Mouse (Mus musculus) retina, postnatal 7 days (tissue): ENCODE data around the gene Wnt3a.
"Not testable (repeated sequence)": the region's sequence is repeated elsewhere in the genome, so short reads cannot be mapped to it uniquely, and the experiment has no call there.

Source experiments
- DNase-seq: peaks from one replicate; pipeline ENCODE4 v3.0.0-alpha.2; 2012; ENCODE audit warnings: low read depth, low spot score

Wnt3a gene

DNA sequence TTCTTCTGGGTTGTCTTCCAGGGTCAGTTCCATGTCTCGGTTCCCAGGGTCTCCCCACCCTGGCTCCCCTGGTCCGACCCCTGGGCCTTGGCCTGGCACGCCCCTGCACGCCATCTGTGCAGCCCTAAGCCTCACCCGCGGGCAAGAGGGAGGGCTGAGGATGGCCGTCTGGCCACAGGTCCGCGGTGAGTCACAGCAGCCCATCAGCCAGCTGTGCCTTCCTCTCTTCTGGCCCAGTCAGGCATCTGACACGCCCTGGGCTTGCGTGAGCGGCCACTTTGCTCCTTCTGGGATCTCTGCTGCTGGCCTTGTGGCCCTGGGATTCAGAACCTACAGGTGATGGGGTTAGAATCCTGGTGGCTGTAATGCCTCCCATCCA is 17.6 kb upstream of the Wnt3a start:
- peak; percentile 49 for DNase-seq

DNA sequence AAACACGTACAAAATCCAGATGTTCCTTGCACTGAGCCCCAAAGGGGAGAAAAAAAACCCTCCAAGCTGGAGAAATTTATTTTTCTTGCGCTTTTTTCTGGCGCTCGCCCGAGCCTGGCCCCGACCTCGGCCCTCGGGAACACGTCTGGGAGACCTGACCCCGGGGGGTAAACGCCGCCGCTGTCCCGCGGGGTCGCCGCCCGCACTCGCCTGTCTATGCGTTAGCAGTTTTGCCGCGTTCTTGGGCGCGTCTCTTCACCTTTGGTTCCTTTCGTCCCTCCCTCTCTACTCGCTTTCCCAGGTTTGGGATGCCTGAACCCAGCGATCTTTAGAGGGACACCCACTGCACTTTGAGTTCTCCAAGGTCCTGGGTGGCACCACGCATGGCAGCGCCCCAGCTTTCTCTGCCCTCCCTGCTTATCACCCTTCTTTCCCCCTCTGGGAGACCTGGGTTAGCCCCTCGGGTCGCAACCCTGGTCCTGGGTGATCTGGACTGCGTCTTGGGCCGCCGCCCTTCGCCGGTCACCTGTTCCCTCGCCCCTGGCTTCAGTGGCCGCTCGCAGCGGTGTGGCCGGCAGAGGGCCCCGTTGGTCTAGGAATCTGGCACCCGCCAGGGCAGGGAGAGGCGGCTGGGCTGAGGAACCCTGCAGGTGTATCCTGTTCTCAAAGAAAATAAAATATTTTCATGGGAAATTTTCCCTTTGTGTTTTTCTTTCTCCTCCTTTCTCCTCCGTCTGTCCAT is 17.0 kb upstream of the Wnt3a start:
- DNase-seq = peak; percentile 61

- DNase-seq = peak; percentile 53
These were observed 16.2 kb upstream of the Wnt3a start, which contains the start of gene Wnt9a for GRCm38 (mm10) chr11:59306461-59307421. TSS of gene Wnt9a (plus strand) at chr11:59306928.

GRCm38 (mm10) chr11:59305821-59306215 is 15.3 kb upstream of the Wnt3a start:
- no peak for DNase-seq

DNA sequence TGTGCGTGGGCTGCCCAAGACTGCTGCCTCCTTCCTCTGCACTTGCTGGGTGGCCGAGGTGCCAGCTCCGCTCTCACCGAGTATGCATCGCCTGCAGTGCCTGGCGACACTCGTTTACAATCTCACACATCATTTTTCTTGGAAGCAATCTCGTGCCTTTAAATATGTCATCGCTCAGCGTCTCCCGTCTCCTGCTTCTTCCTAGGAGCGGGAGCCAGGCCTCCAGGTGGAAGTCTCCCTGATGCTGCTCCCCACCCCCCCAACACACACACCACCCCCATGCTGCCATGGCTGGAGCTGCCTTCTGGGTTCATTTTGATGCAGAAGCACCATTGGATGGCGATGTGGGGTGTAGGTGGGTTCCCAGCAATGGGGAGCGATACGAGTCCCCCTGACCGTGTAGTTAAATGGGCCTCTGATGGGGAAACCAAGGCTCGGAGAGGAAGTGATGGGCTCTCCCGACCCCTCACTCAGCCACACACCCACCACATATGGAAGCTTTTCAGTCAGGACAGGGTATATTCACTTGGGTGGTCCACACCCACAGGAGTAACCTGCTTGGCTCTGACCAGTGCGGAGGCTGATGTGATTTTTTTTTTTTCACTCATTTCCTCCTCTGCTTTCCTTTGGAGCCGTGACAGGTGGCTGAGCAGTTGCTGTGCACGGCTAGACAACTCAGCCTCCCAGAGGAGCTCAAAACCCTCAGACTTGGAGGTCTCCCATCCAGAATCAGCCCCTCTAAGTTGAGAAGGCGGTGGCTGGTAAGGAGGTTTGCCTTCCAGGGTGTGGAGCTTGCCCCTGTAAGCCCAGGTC is 14.7 kb upstream of the Wnt3a start:
- DNase-seq = no peak

- DNase-seq = peak; percentile 78
These were observed 12.4 kb upstream of the Wnt3a start for GRCm38 (mm10) chr11:59302700-59303569.

DNA sequence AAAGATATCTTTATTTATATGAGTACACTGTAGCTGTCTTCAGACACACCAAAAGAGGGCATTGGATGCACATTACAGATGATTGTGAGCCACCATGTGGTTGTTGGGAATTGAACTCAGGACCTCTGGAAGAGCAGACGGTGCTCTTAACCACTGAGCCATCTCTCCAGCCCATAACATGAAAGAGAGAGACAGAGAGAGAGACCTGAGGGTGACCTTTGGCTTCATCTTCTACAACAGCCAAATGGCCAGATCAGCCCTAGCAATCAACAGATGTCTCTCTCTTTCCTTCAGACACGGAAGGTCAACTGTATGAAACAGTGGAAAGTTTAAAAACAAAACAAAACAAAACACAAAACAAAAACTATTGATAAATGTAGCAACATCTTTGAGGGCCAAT is 10.5 kb upstream of the Wnt3a start:
- not testable (repeated sequence) for DNase-seq

GRCm38 (mm10) chr11:59300185-59300584 is 9.6 kb upstream of the Wnt3a start:
- DNase-seq = no peak

DNA sequence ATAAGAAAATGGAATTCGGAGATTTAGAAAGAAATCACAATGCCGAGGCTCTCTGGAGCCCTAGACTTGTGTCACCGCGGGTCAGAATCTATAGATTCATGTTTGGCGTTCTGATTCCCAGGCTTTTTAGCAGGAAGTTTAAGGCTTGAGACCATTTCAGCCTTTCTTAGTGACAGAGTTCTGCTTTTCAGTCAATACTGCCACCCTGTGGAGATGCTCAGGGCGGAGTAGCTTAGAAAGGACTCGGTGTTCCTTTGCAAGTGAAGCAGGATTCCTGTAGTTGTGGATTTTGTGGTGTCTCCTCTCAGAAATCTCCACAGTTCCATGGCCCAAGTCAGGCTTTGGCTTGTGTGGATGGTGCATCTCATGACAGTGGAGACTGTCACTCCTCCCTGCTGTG is 7.4 kb upstream of the Wnt3a start:
- peak; percentile 55 for DNase-seq

- DNase-seq = no peak
These were observed 3.1 kb upstream of the Wnt3a start for GRCm38 (mm10) chr11:59293616-59294015.

DNA sequence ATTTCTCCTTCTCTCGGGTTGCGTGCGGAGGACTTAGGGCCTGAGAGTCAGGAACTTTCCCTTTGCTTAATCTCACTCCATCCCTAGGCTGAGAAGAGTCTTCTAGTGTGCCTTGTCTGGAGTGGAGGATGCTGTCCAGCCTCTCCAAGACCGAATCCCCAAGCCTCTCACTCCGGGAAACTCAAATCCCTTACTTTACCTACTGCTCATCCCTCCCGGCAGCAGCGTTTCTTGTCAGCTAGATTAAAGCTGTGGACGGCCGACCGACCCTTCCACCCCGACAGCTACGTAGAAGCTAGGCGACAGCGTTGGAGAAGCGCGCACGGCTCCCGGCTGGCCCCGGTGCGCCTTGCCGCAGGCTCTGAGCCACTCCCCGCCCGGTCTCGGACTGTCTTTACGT is 846 bp downstream of the Wnt3a start:
- no peak for DNase-seq

- no peak for DNase-seq
These were observed 6.4 kb downstream of the Wnt3a start for GRCm38 (mm10) chr11:59284146-59284545.

DNA sequence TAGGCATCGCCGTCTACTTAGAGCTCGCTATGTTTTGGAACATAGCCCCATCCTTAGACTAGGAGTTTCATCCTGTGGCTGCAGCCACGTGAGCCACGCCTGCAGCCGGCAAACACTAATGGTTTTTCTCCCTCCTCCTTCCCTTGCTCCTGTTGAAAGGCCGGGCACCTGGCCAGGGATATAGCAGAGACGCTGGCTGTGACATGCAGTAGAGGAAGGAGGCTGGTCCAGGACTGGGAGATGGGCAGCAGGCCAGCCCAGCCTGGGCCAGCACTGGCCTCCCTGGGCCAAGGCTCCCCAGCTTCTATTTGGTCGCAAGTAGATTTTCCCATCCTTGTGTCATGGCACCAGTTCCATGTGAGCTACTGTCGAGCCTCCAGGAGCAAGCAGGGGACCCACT is 7.6 kb downstream of the Wnt3a start:
- no peak for DNase-seq

GRCm38 (mm10) chr11:59282111-59282510 is 8.4 kb downstream of the Wnt3a start:
- no peak for DNase-seq

GRCm38 (mm10) chr11:59278047-59278446 is 12.5 kb downstream of the Wnt3a start:
- DNase-seq = no peak

DNA sequence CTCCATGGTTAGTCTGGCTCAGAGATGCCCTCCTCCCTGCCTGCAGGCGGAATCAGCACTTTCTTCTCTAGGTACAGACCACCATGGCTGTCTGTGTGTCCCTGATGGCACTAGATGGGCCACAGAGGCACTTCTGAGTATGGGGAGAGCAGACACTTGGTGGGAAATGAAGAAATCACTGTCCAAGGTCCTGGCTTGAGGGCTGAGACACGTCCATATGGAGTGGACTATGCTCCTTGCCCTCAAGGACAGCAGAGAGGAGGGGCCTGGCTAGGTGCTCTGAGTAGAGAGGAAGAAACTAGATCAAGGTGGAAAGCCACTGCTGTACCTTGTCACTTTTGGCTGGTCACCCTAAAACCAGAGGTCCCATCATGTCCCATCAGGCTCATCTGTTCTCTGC is 13.7 kb downstream of the Wnt3a start:
- DNase-seq = no peak

DNA sequence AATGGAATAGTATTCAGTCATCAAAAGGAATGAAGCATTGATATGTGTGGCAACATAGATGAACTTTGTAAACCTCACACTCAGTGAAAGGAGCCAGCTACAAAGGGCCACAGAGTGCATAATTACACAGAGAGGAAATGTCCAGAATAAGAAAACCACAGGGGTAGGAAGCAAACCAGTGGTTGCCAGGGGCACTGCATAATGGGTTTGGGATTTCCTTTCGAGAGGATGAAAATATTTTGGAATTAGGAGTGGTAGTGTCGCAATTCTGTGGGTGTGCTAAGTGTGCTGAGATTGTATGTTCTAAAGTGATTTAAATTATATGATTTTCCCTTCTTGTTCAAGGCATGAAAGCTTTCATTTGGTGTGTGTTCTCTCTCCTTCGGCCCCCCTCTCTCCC is 16.4 kb downstream of the Wnt3a start:
- DNase-seq = no peak

GRCm38 (mm10) chr11:59266727-59267126 is 23.8 kb downstream of the Wnt3a start:
- DNase-seq = no peak

DNA sequence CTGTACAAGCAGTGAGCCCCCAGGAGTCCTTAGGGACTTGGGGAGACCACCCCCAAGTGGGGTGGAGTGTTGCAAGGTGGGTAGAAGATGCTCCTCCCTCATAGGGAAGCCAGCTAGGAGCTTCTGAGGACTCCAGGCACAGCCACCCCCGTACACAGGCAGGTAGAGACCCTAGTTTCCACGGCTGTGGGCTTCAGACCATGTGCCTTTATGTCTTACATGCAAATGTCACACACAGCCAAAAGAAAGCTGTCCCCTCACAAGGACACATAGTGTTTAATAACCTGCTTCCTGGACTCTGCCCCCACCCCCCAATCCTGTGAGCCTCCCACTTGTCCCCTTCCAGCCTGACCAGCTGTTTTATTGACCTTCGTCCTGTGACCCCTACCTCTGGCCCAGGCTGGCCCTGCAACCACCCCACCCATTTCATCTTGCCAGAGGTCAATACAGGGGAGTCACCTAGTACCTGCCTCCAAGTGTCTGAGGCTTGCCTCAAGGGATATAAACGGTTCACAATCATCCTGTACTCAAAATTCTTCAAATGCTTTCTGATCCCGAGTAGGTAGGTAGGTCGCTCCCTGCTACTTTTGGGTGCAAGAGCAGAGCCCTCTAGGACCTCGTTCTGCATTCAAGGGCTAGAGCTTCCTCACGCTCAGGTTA is 25.3 kb downstream of the Wnt3a start:
- no peak for DNase-seq

- DNase-seq = no peak
These were observed 26.0 kb downstream of the Wnt3a start for GRCm38 (mm10) chr11:59264593-59264992.
